ENCODE assay signal across 11 mouse cellular contexts in the genomic region with DNA sequence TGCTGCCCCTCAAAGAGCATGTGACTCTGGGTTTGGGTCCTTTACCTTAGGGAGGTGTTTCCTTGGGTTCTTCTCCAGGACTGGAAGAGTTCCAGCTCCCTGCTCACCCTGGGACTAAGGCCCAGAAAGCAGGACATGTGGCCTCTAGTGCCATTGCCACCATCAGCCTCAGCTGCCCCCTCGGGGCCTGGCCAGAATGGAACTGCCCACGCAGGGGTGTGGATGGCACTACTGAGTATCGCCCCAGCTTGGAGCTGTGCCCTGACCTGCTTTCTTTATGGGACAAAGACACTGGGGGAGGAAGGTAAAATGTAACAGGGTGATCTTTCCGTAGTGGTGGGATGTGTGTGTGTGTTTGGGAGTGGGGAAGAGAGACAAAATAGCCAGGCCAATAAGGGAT. TPM values are rescaled to one million over a fixed set of nuclear protein-coding genes. Genes with fewer than 3 reads are reported as not detected.
A peak's percentile ranks its signal among the peaks of the same experiment; 100 is the strongest.
DNase-seq lines count a peak whose midpoint lies in the region; ATAC-seq and TF ChIP-seq lines count a peak whose summit lies in the region.
"Had no signal": no experiment of that assay in that cellular context is flagged by ENCODE, and none has a peak within 500 bp of the region (broad histone marks: within the 10 kb centered on the region; RNA-seq: fewer than 3 reads in every experiment).

No protein-coding gene starts in this region.

- 69% methylated on average over 4 of the region's 4 CpGs for WGBS in lung, embryonic 14.5 days
- 87% methylated on average over 4 of the region's 4 CpGs for WGBS in limb, embryonic 13.5 days
- WGBS in kidney, adult 2 months: 53% methylated on average over 4 of the region's 4 CpGs

- peaks cover 4% of the 10 kb centered on the region; the same call in 1 of the 2 replicates for H3K9me3 ChIP-seq in lung, embryonic 14.5 days (ENCODE audit: low read depth, low read length)
- peaks cover 17% of the 10 kb centered on the region; the same call in 1 of the 2 replicates for H3K9me3 ChIP-seq in limb, embryonic 13.5 days

- 0 out of 2 replicates have a peak overlapping the region, but pooled peaks have one; percentile 49 for H3K27ac ChIP-seq in gastrocnemius, adult 2 months
- peak overlapping the region; percentile 92 for H3K27ac ChIP-seq in lung, embryonic 14.5 days (ENCODE audit: low read depth)
- H3K27ac ChIP-seq in limb, embryonic 13.5 days: peak overlapping the region; percentile 77; the same call in 1 of the 2 replicates
- H3K27ac ChIP-seq in kidney, adult 2 months (ENCODE audit: insufficient read depth, low read depth, low read length): no peak overlapping the region

- H3K9ac ChIP-seq in lung, embryonic 14.5 days: peak overlapping the region; percentile 9; the same call in 1 of the 2 replicates
- no peak overlapping the region for H3K9ac ChIP-seq in limb, embryonic 13.5 days

- no peak for TF ChIP-seq CTCF in gastrocnemius, adult 2 months (IDR thresholded peaks at IDR 0.05)
- TF ChIP-seq CTCF in lung, embryonic 14.5 days (IDR thresholded peaks at IDR 0.05; ENCODE audit: low read depth): no peak
- TF ChIP-seq CTCF in kidney, adult 2 months (conservative IDR thresholded peaks at IDR 0.05; ENCODE audit: insufficient read depth, insufficient read length, low read depth, low read length): no peak

- 0 out of 2 replicates have a peak, but pooled peaks cover 8% of the 10 kb centered on the region for H3K36me3 ChIP-seq in lung, embryonic 14.5 days (ENCODE audit: insufficient read depth)
- no peaks in the 10 kb centered on the region for H3K36me3 ChIP-seq in limb, embryonic 13.5 days
- H3K36me3 ChIP-seq in kidney, adult 2 months (ENCODE audit: control insufficient read depth, insufficient read depth, low read length): no peaks in the 10 kb centered on the region

- H3K4me2 ChIP-seq in lung, embryonic 14.5 days: peak overlapping the region; percentile 50
- H3K4me2 ChIP-seq in limb, embryonic 13.5 days (replicated peaks): no peak overlapping the region

- intact Hi-C loops in gastrocnemius, adult 2 months (cut with DNase I): no loop called here

- no peak for ATAC-seq in lung, embryonic 14.5 days (ENCODE audit: insufficient read depth)
- ATAC-seq in limb, embryonic 13.5 days (ENCODE audit: low FRiP score, low read depth): no peak

- peak; percentile 44 for DNase-seq in gastrocnemius, adult 2 months
- DNase-seq in gastrocnemius, postnatal 4 days (ENCODE audit: low spot score in 2 of 2): no peak
- DNase-seq in lung, embryonic 14.5 days: no peak
- no peak for DNase-seq in lung, postnatal 10 days
- peak; percentile 20 to 35 for DNase-seq in cerebellum, postnatal 36 days
- DNase-seq in kidney, adult 2 months: no peak
- no peak for DNase-seq in gastrocnemius, adult 18-20 months (ENCODE audit: low spot score)
- DNase-seq: kidney, adult 18-20 months had no signal

- H3K4me3 ChIP-seq in gastrocnemius, adult 2 months: no peak overlapping the region
- no peak overlapping the region for H3K4me3 ChIP-seq in lung, embryonic 14.5 days (ENCODE audit: low read depth, low read length)
- H3K4me3 ChIP-seq in limb, embryonic 13.5 days: no peak overlapping the region
- H3K4me3 ChIP-seq in kidney, adult 2 months (ENCODE audit: insufficient read depth, low read depth, low read length): no peak overlapping the region

- no peaks in the 10 kb centered on the region for H3K27me3 ChIP-seq in lung, embryonic 14.5 days (ENCODE audit: insufficient read depth, low read length)
- H3K27me3 ChIP-seq in limb, embryonic 13.5 days: no peaks in the 10 kb centered on the region
- H3K27me3 ChIP-seq in kidney, adult 2 months (replicated peaks; ENCODE audit: control insufficient read depth, insufficient read depth, low read length): no peaks in the 10 kb centered on the region

- peaks cover 23% of the 10 kb centered on the region; the same call in 1 of the 2 replicates for H3K4me1 ChIP-seq in lung, embryonic 14.5 days (ENCODE audit: insufficient read depth)
- H3K4me1 ChIP-seq in limb, embryonic 13.5 days: peaks cover 26% of the 10 kb centered on the region
- H3K4me1 ChIP-seq in kidney, adult 2 months (ENCODE audit: control insufficient read depth, insufficient read depth, low read length): no peaks in the 10 kb centered on the region

- no peak for TF ChIP-seq POLR2A in kidney, adult 2 months (IDR thresholded peaks at IDR 0.05; ENCODE audit: low read depth, low read length)

RNA-seq across cellular contexts. Expression of a gene that starts 59.4 kb away (rescaled TPM):
- total RNA-seq in gastrocnemius, adult 2 months (2021): 1 to 10 TPM in 1 of 2 experiments, under 1 TPM in 1; 0.94 to 1.4 TPM
- total RNA-seq in gastrocnemius, postnatal 4 days (2021): 1 to 10 TPM; 4.8 to 7.2 TPM
- polyA plus RNA-seq in lung, embryonic 14.5 days (2014; fragmentation: Nextera tagmentation; extraction: Ambion mirVana): 25.7 and 26.8 TPM in 2 replicates
- 4.0 and 4.6 TPM in 2 replicates for polyA plus RNA-seq in limb, embryonic 13.5 days (2015; fragmentation: Nextera tagmentation; extraction: Ambion mirVana)
- 0.34 and 0.44 TPM in 2 replicates for polyA plus RNA-seq in kidney, adult 2 months (2012; rRNA removed)
- total RNA-seq in gastrocnemius, adult 18-20 months (2021): 1 to 10 TPM in 1 of 2 experiments, under 1 TPM in 1; 0.78 to 1.0 TPM
- total RNA-seq: granulocyte monocyte progenitor cell, adult 5-6 weeks; MEL had no signal

Comparison
In these comparisons a context has a peak if more than half of its experiments do, and no peak if none do; other contexts are left out.
1. DNase-seq: peak in gastrocnemius, adult 2 months (single experiment) and cerebellum, postnatal 36 days (2 of 2); none in gastrocnemius, postnatal 4 days (0 of 2), lung, embryonic 14.5 days (single experiment), lung, postnatal 10 days (single experiment), kidney, adult 2 months (single experiment) and gastrocnemius, adult 18-20 months (single experiment).